Mouse (Mus musculus): ENCODE data around the gene Ypel5. TPM values are rescaled to one million over a fixed set of nuclear protein-coding genes. Genes with fewer than 3 reads are reported as not detected.

The Ypel5 gene
- polyA plus RNA-seq, 1 experiment from 2014 or later: 96.8 TPM

DNA sequence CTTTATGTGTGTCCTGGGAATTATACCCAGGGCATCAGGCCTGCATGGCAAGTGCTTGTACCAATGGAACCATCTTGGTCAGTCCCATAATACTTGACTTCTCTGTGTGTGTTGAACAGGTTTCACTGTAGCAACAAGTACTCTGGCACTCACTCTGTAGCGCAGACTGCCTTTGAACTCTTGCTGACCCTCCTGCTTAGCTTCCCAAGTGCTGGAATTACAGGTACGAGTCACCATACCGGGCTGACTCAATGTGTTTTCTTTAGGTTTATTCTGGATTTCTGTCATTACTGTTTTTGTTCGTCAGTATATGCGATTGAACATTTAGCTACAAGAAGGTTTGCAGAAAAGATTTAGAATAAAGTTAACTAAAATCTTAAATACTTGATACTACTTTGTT is 61.7 kb downstream of the Ypel5 start:
- ATAC-seq: no peak
- H3K4me3 ChIP-seq (ENCODE audit: low read depth, low read length): no peak overlapping the region
- WGBS: 79% methylated on average over 5 of the region's 5 CpGs

DNA sequence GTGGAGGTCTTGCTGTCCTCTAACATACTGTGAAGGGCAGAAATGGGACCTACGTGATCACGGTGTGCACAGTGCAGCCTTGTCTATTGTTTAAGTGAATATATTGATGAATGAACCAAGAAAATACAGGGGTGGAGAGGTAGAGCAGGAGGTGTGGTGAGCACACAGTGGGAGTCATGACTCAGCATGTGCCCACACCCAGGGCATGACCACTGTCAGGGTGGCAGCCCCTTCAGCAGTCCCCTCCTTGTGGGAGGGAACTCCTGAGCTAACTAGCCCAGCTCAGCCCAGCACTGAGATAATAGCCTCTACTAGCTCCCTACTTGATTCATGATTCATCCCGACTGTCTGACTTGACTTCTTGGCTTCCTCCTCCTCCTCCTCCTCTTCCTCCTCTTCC is 62.5 kb downstream of the Ypel5 start:
- Histone ChIP-seq H3K4me1 (replicated peaks; ENCODE audit: control insufficient read depth, insufficient read depth, low read length) (no peaks in the 10 kb centered on the region), H3K4me2 (replicated peaks; ENCODE audit: low read depth) (no peak overlapping the region), H3K36me3 (ENCODE audit: control insufficient read depth, insufficient read depth) (no peaks in the 10 kb centered on the region), H3K4me3 (ENCODE audit: low read depth, low read length) (no peak overlapping the region), H3K27ac (ENCODE audit: low read depth, low read length) (no peak overlapping the region), H3K9ac (ENCODE audit: low read depth, low read length) (no peak overlapping the region), H3K27me3 (replicated peaks; ENCODE audit: control insufficient read depth, insufficient read depth, low read length) (no peaks in the 10 kb centered on the region), H3K9me3 (ENCODE audit: control insufficient read depth) (no peaks in the 10 kb centered on the region)
- 58% methylated on average over 3 of the region's 3 CpGs for WGBS
- no peak for TF ChIP-seq CTCF (IDR thresholded peaks at IDR 0.05; ENCODE audit: low read depth)
- no peak for ATAC-seq

More for the DNA sequence above, 61.7 kb downstream of the Ypel5 start:
- H3K27me3 ChIP-seq (replicated peaks; ENCODE audit: control insufficient read depth, insufficient read depth, low read length): no peaks in the 10 kb centered on the region
- H3K9me3 ChIP-seq (ENCODE audit: control insufficient read depth): no peaks in the 10 kb centered on the region
- H3K36me3 ChIP-seq (ENCODE audit: control insufficient read depth, insufficient read depth): no peaks in the 10 kb centered on the region
- H3K4me1 ChIP-seq (replicated peaks; ENCODE audit: control insufficient read depth, insufficient read depth, low read length): no peaks in the 10 kb centered on the region
- no peak for TF ChIP-seq CTCF (IDR thresholded peaks at IDR 0.05; ENCODE audit: low read depth)
- no peak overlapping the region for H3K4me2 ChIP-seq (replicated peaks; ENCODE audit: low read depth)
- H3K27ac ChIP-seq (ENCODE audit: low read depth, low read length): no peak overlapping the region
- no peak overlapping the region for H3K9ac ChIP-seq (ENCODE audit: low read depth, low read length)

Other genes with a start within 250 kb of the Ypel5 start
- 0.17 and 0.29 TPM in 2 replicates for gene Alk, start 231.8 kb upstream of the Ypel5 start, polyA plus RNA-seq (2015; fragmentation: Nextera tagmentation; extraction: Ambion mirVana)
- gene Lbh, start 81.9 kb downstream of the Ypel5 start, polyA plus RNA-seq (2015; fragmentation: Nextera tagmentation; extraction: Ambion mirVana): 11.1 and 11.3 TPM in 2 replicates